Mouse (Mus musculus) ES-Bruce4 (cell line): ENCODE results near the gene Loxl3. TPM values are rescaled to one million over a fixed set of nuclear protein-coding genes. Genes with fewer than 3 reads are reported as not detected.

Experiments used
- H3K27ac ChIP-seq: 2 replicates; pipeline ENCODE4 v1.5.1; 2012; ENCODE audit warnings: low read length, inconsistent platforms; ENCODE audit not compliant: insufficient read depth
- H3K27me3 ChIP-seq: 2 replicates; pipeline ENCODE4 v1.6.1; 2012; ENCODE audit warnings: mild to moderate bottlenecking, low read length, inconsistent platforms; ENCODE audit not compliant: control insufficient read depth, poor library complexity, insufficient read depth, severe bottlenecking
- H3K36me3 ChIP-seq: 2 replicates; pipeline ENCODE4 v1.6.1; 2012; ENCODE audit warnings: inconsistent platforms, mild to moderate bottlenecking, low read length, moderate library complexity; ENCODE audit not compliant: control insufficient read depth, poor library complexity, insufficient read depth, severe bottlenecking
- H3K4me1 ChIP-seq: one replicate; pipeline ENCODE4 v1.8.1; 2011; ENCODE audit warnings: low read length; ENCODE audit not compliant: control insufficient read depth, insufficient read depth
- H3K4me3 ChIP-seq: 2 replicates; pipeline ENCODE4 v1.5.1; 2011; ENCODE audit warnings: low read depth, mild to moderate bottlenecking, low read length
- H3K9ac ChIP-seq: 2 replicates; pipeline ENCODE4 v1.6.1; 2012; ENCODE audit warnings: low read depth, mild to moderate bottlenecking, inconsistent platforms; ENCODE audit not compliant: poor library complexity, severe bottlenecking
- H3K9me3 ChIP-seq: replicated peaks from 2 replicates; pipeline ENCODE4 v1.6.1; 2012; ENCODE audit warnings: mild to moderate bottlenecking, low read length, inconsistent platforms; ENCODE audit not compliant: control insufficient read depth, poor library complexity, insufficient read depth, severe bottlenecking
- CTCF ChIP-seq: IDR thresholded peaks from one replicate; pipeline ENCODE4 v1.8.1; 2011; ENCODE audit warnings: low read depth, low read length
- EP300 ChIP-seq: IDR thresholded peaks from 2 replicates; pipeline ENCODE4 v1.6.1; 2011; ENCODE audit warnings: low read depth, low read length; ENCODE audit not compliant: insufficient read depth
- POLR2A ChIP-seq: IDR thresholded peaks from one replicate; pipeline ENCODE4 v1.8.1; 2011; ENCODE audit warnings: low read length; ENCODE audit not compliant: insufficient read depth
- polyA plus RNA-seq: library from polyadenylated mRNA; stranded (reverse); fragments of >200 nt; gene quantifications from 2 replicates; pipeline ENCODE4 v1.2.4, GENCODE M21; 2011; ENCODE audit warnings: low read depth; ENCODE audit not compliant: missing spikeins, insufficient read depth, insufficient read length

Loxl3 gene
- polyA plus RNA-seq, 1 experiment: 2.2 TPM

DNA sequence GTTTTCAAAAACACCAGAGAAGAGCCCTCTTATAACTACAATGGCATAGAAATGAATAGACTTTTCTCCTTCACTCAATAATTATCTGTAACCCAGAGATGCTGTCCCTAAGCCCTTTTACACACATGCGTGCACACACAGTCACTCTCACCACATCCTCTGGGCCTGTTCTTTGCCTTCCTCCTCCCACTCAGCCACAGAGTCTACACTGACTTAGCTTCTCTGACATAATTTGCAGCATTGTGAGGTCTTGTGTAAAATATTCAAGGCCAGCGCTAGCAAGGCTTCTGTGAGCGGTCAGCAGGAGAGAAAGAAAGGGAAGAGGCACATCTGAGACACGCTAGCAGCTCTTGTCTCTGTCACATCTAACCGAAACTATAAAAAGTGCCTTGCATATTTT, 20.5 kb upstream of the Loxl3 start:
- Histone ChIP-seq H3K9ac (no peak overlapping the region), H3K27me3 (no peaks in the 10 kb centered on the region), H3K4me3 (no peak overlapping the region), H3K36me3 (no peaks in the 10 kb centered on the region), H3K9me3 (no peaks in the 10 kb centered on the region), H3K27ac (no peak overlapping the region), H3K4me1 (no peaks in the 10 kb centered on the region)
- TF ChIP-seq EP300 (no peak), CTCF (no peak), POLR2A (no peak)

GRCm38 (mm10) chr6:83014482-83015466, 19.2 kb upstream of the Loxl3 start:
- no peaks in the 10 kb centered on the region for H3K9me3 ChIP-seq
- TF ChIP-seq POLR2A (no peak), CTCF (no peak), EP300 (no peak)
- no peaks in the 10 kb centered on the region for H3K36me3 ChIP-seq
- H3K4me3 ChIP-seq: no peak overlapping the region
- no peaks in the 10 kb centered on the region for H3K27me3 ChIP-seq
- no peaks in the 10 kb centered on the region for H3K4me1 ChIP-seq
- H3K27ac ChIP-seq: no peak overlapping the region
- no peak overlapping the region for H3K9ac ChIP-seq

DNA sequence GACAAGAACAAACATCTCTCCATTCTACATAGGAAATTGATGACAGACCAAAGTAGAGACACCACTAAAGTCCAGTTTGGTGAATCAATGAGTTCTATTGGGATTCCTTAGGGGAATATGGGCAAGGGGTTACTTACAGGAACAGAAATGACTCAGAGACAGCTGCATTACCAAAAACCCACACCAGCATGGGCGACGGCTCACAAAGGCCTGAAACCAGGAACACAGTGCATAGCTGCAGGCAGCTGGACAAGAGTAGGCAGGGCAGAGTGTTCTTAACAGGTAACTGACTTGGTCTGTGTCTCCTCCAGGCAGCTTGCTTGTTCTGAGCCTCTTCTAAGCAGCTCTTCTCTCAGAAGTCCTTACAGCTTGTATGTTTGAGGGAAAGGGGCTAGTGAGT, 18.2 kb upstream of the Loxl3 start:
- TF ChIP-seq CTCF (no peak), EP300 (no peak), POLR2A (no peak)
- Histone ChIP-seq H3K4me1 (no peaks in the 10 kb centered on the region), H3K9ac (no peak overlapping the region), H3K4me3 (no peak overlapping the region), H3K27ac (no peak overlapping the region), H3K36me3 (no peaks in the 10 kb centered on the region), H3K27me3 (no peaks in the 10 kb centered on the region), H3K9me3 (no peaks in the 10 kb centered on the region)

GRCm38 (mm10) chr6:83017190-83017589, 16.8 kb upstream of the Loxl3 start:
- Histone ChIP-seq H3K9ac (no peak overlapping the region), H3K27ac (no peak overlapping the region), H3K36me3 (no peaks in the 10 kb centered on the region), H3K4me1 (no peaks in the 10 kb centered on the region), H3K27me3 (no peaks in the 10 kb centered on the region), H3K9me3 (no peaks in the 10 kb centered on the region), H3K4me3 (no peak overlapping the region)
- TF ChIP-seq EP300 (no peak), POLR2A (no peak), CTCF (no peak)

- Histone ChIP-seq H3K27ac (no peak overlapping the region), H3K4me3 (no peak overlapping the region), H3K36me3 (no peaks in the 10 kb centered on the region), H3K4me1 (no peaks in the 10 kb centered on the region), H3K9ac (no peak overlapping the region), H3K9me3 (no peaks in the 10 kb centered on the region), H3K27me3 (no peaks in the 10 kb centered on the region)
- TF ChIP-seq EP300 (no peak), POLR2A (no peak), CTCF (no peak)
Measured at GRCm38 (mm10) chr6:83019044-83019443, 14.9 kb upstream of the Loxl3 start.

DNA sequence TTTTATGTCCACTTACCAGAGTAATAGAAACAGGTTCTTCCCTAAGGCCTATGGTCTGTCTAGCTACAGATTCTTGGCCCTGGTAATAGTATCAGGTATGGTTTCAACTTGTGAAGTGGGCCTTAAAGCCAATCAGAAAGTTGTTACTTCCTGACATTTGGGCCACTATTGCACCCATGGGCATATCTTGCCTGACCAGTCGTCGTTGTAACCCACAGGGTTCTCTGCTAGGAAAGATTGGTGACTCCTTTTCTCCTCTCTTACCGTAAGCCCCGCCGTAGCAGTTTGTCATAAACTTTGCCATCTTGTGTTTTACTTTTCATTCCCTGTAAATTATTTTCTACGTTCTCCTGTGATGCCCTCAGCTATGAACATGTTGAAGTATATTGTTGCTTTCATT, 13.9 kb upstream of the Loxl3 start:
- no peaks in the 10 kb centered on the region for H3K4me1 ChIP-seq
- H3K27me3 ChIP-seq: no peaks in the 10 kb centered on the region
- H3K9ac ChIP-seq: no peak overlapping the region
- H3K36me3 ChIP-seq: no peaks in the 10 kb centered on the region
- no peaks in the 10 kb centered on the region for H3K9me3 ChIP-seq
- TF ChIP-seq CTCF: no peak
- no peak for TF ChIP-seq EP300
- no peak for TF ChIP-seq POLR2A
- no peak overlapping the region for H3K4me3 ChIP-seq
- no peak overlapping the region for H3K27ac ChIP-seq
